Mouse (Mus musculus) ZHBTc4 (cell line): Measurements from ENCODE around the gene Ccz1.
A peak's percentile ranks its signal among the peaks of the same experiment; 100 is the strongest.

ENCODE experiments used
- DNase-seq: peaks from one replicate; pipeline ENCODE4 v3.0.0-alpha.2; 2011; ENCODE audit warnings: low read depth, low spot score

Gene Ccz1

DNA sequence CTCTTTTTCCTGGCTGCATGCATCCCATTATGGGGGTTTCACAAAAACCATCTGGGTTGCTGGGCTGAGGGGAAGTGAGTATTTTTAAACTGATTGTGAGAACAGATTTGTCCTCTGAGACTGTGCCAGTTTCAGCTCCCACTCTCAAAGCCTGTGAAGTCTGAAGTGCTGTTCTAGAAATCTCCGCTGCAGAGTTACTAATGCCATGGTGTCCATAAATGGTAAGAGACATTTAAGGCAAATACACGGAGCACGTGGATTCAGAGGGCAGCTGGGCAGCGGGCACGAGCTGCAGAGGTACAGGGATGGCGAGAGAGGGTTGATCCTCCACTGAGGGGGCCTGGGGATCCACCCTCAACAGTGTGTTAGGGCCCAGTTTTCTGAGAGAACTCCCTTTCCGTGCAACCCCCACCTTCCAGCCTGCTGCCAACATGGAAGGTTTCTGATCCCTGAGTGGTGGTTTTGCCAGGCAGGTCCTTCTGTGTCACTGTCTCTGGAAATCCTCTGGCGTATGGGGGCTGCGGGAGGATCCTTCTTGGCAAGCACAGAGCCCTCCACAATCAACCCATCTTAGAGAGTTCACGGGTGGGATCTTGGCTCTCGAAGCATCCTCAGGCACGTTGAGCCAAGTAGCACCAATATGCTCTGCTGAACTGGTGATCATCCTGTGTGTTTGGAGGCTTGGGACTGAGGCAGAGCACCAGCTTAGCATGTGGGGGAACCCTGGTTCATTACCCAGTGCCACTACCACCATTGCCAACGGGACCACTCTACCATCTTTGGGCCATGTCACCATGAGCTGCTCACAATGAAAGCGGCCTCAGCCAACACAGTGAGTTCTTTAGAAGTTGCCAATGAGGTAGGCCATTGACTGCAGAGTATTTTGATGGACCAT is 71.2 kb downstream of the Ccz1 start:
- no peak for DNase-seq

DNA sequence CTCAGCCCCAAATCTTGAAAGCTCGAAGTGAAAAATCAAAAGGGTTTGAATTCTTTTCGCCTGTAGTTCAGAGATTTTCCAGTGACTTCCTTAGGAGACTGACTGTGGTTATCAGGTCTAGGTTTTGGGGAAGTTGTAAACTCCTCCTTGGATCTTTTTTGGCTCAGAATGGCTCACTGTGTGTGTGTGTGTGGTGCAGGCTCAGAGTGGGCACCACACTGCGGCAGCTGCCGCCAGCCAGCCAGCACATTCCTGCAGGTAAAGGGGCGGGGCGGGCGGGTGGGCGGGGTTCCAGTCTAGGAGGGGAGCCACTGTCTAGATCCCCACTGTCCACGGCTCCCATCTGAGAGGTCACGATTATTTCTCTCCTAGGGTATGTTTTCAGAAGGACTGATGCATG is 73.1 kb downstream of the Ccz1 start:
- DNase-seq, result peak; percentile 15
